Comparison of ENCODE assay signal across 15 mouse cellular contexts in genomic region chr4:89313461-89313860, GRCm38 (mm10). TPM values are rescaled to one million over a fixed set of nuclear protein-coding genes. Genes with fewer than 3 reads are reported as not detected.
A peak's percentile ranks its signal among the peaks of the same experiment; 100 is the strongest.
DNase-seq lines count a peak whose midpoint lies in the region; ATAC-seq and TF ChIP-seq lines count a peak whose summit lies in the region.
"Had no signal": no experiment of that assay in that cellular context is flagged by ENCODE, and none has a peak within 500 bp of the region (broad histone marks: within the 10 kb centered on the region; RNA-seq: fewer than 3 reads in every experiment).

No protein-coding gene starts in this region.

- H3K9ac ChIP-seq in liver, postnatal 0 days (replicated peaks), result no peak overlapping the region
- no peak overlapping the region for H3K9ac ChIP-seq in embryonic facial prominence, embryonic 14.5 days (ENCODE audit: low read depth, low read length)
- H3K9ac ChIP-seq: kidney, embryonic 15.5 days had no signal

- H3K4me1 ChIP-seq in liver, postnatal 0 days (ENCODE audit: insufficient read depth), result peaks cover 6% of the 10 kb centered on the region
- H3K4me1 ChIP-seq in embryonic facial prominence, embryonic 14.5 days (ENCODE audit: control insufficient read depth, insufficient read depth, low read length), result no peaks in the 10 kb centered on the region; the same call in 1 of the 2 replicates

- no peak for TF ChIP-seq CTCF in liver, postnatal 0 days (IDR thresholded peaks at IDR 0.05; ENCODE audit: low read depth)

- H3K9me3 ChIP-seq in liver, postnatal 0 days (ENCODE audit: low read length), result no peaks in the 10 kb centered on the region
- no peaks in the 10 kb centered on the region for H3K9me3 ChIP-seq in embryonic facial prominence, embryonic 14.5 days (ENCODE audit: control insufficient read depth, low read length)
- H3K9me3 ChIP-seq: kidney, embryonic 15.5 days had no signal

- H3K27ac ChIP-seq in liver, postnatal 0 days (ENCODE audit: low read depth), result no peak overlapping the region
- no peak overlapping the region for H3K27ac ChIP-seq in embryonic facial prominence, embryonic 14.5 days (replicated peaks; ENCODE audit: low read depth, low read length)
- H3K27ac ChIP-seq: kidney, embryonic 15.5 days; macrophage had no signal

- H3K4me2 ChIP-seq in liver, postnatal 0 days (ENCODE audit: low read depth, low read length), result no peak overlapping the region
- H3K4me2 ChIP-seq in embryonic facial prominence, embryonic 14.5 days (ENCODE audit: low read depth, low read length), result no peak overlapping the region
- H3K4me2 ChIP-seq: kidney, embryonic 15.5 days had no signal

- DNase-seq in embryo, embryonic 10 days (ENCODE audit: low spot score), result peak; percentile 86
- no peak for DNase-seq in embryo, embryonic 10.5 days (ENCODE audit: low spot score)
- DNase-seq in liver (peak; percentile 43), ES-CJ7 (ENCODE audit: low read depth, low spot score) (peak; percentile 47)
- no peak for DNase-seq in liver, postnatal 0 days
- DNase-seq in embryonic facial prominence, embryonic 14.5 days (ENCODE audit: low spot score), result peak; percentile 70
- no peak for DNase-seq in cerebellum, adult 18-20 months
- no peak for DNase-seq in gastrocnemius, postnatal 25 days
- DNase-seq: B cell, adult 2 months; cerebellum, adult 8-10 months; thymus, adult 2 months had no signal

- WGBS in liver, postnatal 0 days (ENCODE audit: insufficient replicate concordance), result 12% methylated on average over 13 of the region's 13 CpGs
- WGBS in embryonic facial prominence, embryonic 14.5 days, result 9% methylated on average over 13 of the region's 13 CpGs

- H3K36me3 ChIP-seq in liver, postnatal 0 days (replicated peaks; ENCODE audit: insufficient read depth, low read length), result no peaks in the 10 kb centered on the region
- H3K36me3 ChIP-seq in embryonic facial prominence, embryonic 14.5 days (ENCODE audit: control insufficient read depth, insufficient read depth, low read length), result no peaks in the 10 kb centered on the region
- H3K36me3 ChIP-seq: kidney, embryonic 15.5 days had no signal

- H3K27me3 ChIP-seq in liver, postnatal 0 days (ENCODE audit: insufficient read depth, low read length), result peaks cover 25% of the 10 kb centered on the region
- H3K27me3 ChIP-seq in embryonic facial prominence, embryonic 14.5 days (replicated peaks; ENCODE audit: control insufficient read depth, insufficient read depth, low read length), result peaks cover 51% of the 10 kb centered on the region

- ATAC-seq in liver, postnatal 0 days, result no peak
- ATAC-seq in embryonic facial prominence, embryonic 14.5 days (ENCODE audit: low read depth), result 0 out of 2 replicates have a peak, but pooled peaks have one; percentile 31

- no peak overlapping the region for H3K4me3 ChIP-seq in liver, postnatal 0 days (ENCODE audit: low read depth, low read length)
- no peak overlapping the region for H3K4me3 ChIP-seq in embryonic facial prominence, embryonic 14.5 days (ENCODE audit: low read depth, low read length)
- H3K4me3 ChIP-seq: kidney, embryonic 15.5 days; myocyte had no signal

- TF ChIP-seq EP300 in liver, postnatal 0 days (IDR thresholded peaks at IDR 0.05; ENCODE audit: low read depth), result no peak

RNA-seq across cellular contexts. Expression of gene Cdkn2b, which starts 2.6 kb away (rescaled TPM):
- polyA plus RNA-seq in liver, postnatal 0 days (2015; fragmentation: Nextera tagmentation; extraction: Ambion mirVana), result not detected in 2 replicates
- 2.5 and 3.2 TPM in 2 replicates for polyA plus RNA-seq in embryonic facial prominence, embryonic 14.5 days (2014; fragmentation: Nextera tagmentation; extraction: Ambion mirVana)
- total RNA-seq in gastrocnemius, postnatal 25 days (2021), result under 1 TPM; 0.56 to 0.84 TPM
- total RNA-seq: hematopoietic stem cell, adult 5-6 weeks had no signal
- polyA plus RNA-seq: myocyte had no signal

RNA-seq across cellular contexts. Expression of gene Cdkn2a, which starts 19.0 kb away (rescaled TPM):
- polyA plus RNA-seq in liver, postnatal 0 days (2015; fragmentation: Nextera tagmentation; extraction: Ambion mirVana), result not detected in 2 replicates
- not detected in 2 replicates for polyA plus RNA-seq in embryonic facial prominence, embryonic 14.5 days (2014; fragmentation: Nextera tagmentation; extraction: Ambion mirVana)
- total RNA-seq in gastrocnemius, postnatal 25 days (2021), result not detected
- total RNA-seq: hematopoietic stem cell, adult 5-6 weeks had no signal
- polyA plus RNA-seq: kidney, embryonic 15.5 days; myocyte had no signal

Comparison
In these comparisons a context has a peak if more than half of its experiments do, and no peak if none do; other contexts are left out.
1. DNase-seq: peak in embryo, embryonic 10 days (single experiment), liver (single experiment), ES-CJ7 (single experiment) and embryonic facial prominence, embryonic 14.5 days (single experiment); none in embryo, embryonic 10.5 days (single experiment), liver, postnatal 0 days (single experiment), cerebellum, adult 18-20 months (0 of 2) and gastrocnemius, postnatal 25 days (single experiment).